Mouse (Mus musculus) myocyte (in vitro differentiated cells): ENCODE measurements around the gene Tmem123.

ENCODE experiments used
- MAX ChIP-seq: IDR thresholded peaks from one replicate; pipeline ENCODE4 v1.6.1; 2011; ENCODE audit warnings: low read depth, mild to moderate bottlenecking, control low read depth
- POLR2A ChIP-seq: IDR thresholded peaks from one replicate; pipeline ENCODE4 v1.6.1; 2011; ENCODE audit warnings: low read depth, mild to moderate bottlenecking, control low read depth, moderate library complexity; ENCODE audit not compliant: insufficient read length
- USF1 ChIP-seq: IDR thresholded peaks from one replicate; pipeline ENCODE4 v1.6.1; 2011; ENCODE audit warnings: low read depth, mild to moderate bottlenecking, control low read depth, moderate library complexity

DNA sequence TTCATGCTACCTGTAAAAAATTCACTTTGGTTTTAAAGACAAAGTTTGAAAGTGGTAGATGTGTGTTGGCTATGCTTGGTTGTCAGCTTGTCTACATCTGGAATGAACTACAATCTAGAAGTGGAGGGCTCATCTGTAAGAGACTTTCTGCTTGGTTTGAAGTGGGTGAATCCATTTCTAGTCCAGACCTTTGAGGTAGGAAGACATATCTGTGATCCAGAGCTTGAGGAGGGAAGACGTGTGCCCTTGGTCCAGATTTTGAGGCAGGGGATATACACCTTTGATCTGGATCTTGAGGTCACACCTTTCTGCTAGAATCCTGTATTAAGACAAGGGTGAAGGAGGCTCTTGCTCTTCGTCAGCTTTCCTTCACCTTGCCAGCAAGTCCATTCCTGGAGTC lies 33.7 kb downstream of the Tmem123 start:
- TF ChIP-seq MAX (no peak), USF1 (no peak), POLR2A (no peak)
